Mouse (Mus musculus): Measurements from ENCODE around the gene Pknox2. TPM values are rescaled to one million over a fixed set of nuclear protein-coding genes. Genes with fewer than 3 reads are reported as not detected.

Gene Pknox2
- polyA plus RNA-seq, 1 experiment from 2014 or later = 5.4 TPM

DNA sequence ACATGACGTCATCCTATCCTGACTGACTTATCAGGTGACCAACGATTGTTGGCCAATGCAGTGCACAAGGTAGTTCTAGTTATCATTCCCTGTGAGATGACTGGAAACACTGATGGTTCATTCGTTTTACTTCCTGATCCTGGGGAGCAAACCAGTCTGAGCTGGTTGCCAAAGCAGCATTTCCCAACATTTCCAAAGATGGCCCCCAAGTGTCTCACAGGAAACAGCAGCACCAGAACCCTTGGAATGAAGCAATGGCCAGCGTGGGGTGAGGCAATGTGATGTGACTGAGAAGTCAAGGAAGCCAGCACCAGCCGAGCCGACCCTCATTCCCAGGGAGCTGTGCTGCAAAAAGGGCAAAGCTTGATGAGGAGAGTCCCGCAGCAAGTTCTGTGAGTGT lies 13.7 kb downstream of the Pknox2 start:
- 83% methylated on average over 7 of the region's 7 CpGs for WGBS
- H3K27me3 ChIP-seq (ENCODE audit: control insufficient read depth, insufficient read depth, low read length) = no peaks in the 10 kb centered on the region

DNA sequence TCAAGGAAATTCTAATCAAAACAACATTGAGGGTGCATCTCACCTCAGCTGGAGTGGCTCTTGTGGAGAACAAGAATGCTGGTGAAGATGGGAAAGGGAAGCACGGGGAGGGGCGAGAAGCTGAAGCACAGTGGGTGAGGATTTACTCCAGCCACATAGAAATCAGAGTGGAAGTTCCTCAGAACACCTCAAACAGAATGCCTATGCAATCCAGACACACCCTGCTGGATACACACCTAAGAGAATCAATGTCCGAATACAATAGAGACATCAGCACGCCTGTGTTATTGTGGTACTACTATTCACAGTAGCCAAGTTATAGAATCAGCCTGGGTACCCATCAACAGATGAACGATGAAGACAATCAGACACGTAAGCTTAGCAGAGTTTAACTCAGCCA lies 18.2 kb downstream of the Pknox2 start:
- H3K27me3 ChIP-seq (ENCODE audit: control insufficient read depth, insufficient read depth, low read length) = no peaks in the 10 kb centered on the region
- no peaks in the 10 kb centered on the region for H3K4me1 ChIP-seq (ENCODE audit: control insufficient read depth, insufficient read depth, low read length)
- no peak overlapping the region for H3K27ac ChIP-seq (ENCODE audit: low read depth, low read length)
- no peak overlapping the region for H3K4me2 ChIP-seq (replicated peaks; ENCODE audit: low read depth, low read length)
- no peak overlapping the region for H3K4me3 ChIP-seq (ENCODE audit: low read length)
- no peaks in the 10 kb centered on the region for H3K36me3 ChIP-seq (ENCODE audit: control insufficient read depth, insufficient read depth, low read length)
- ATAC-seq (ENCODE audit: low FRiP score, low TSS enrichment) = no peak
- 93% methylated on average over 6 of the region's 6 CpGs for WGBS
- H3K9ac ChIP-seq (ENCODE audit: low read depth, low read length) = no peak overlapping the region
- H3K9me3 ChIP-seq (ENCODE audit: control insufficient read depth, low read length) = no peaks in the 10 kb centered on the region

More for the DNA sequence above, 13.7 kb downstream of the Pknox2 start:
- no peaks in the 10 kb centered on the region for H3K9me3 ChIP-seq (ENCODE audit: control insufficient read depth, low read length)
- ATAC-seq (ENCODE audit: low FRiP score, low TSS enrichment) = no peak
- no peak overlapping the region for H3K27ac ChIP-seq (ENCODE audit: low read depth, low read length)
- no peak overlapping the region for H3K9ac ChIP-seq (ENCODE audit: low read depth, low read length)
- H3K4me3 ChIP-seq (ENCODE audit: low read length) = no peak overlapping the region
- no peaks in the 10 kb centered on the region for H3K4me1 ChIP-seq (ENCODE audit: control insufficient read depth, insufficient read depth, low read length)
- no peaks in the 10 kb centered on the region for H3K36me3 ChIP-seq (ENCODE audit: control insufficient read depth, insufficient read depth, low read length)
- no peak overlapping the region for H3K4me2 ChIP-seq (replicated peaks; ENCODE audit: low read depth, low read length)

DNA sequence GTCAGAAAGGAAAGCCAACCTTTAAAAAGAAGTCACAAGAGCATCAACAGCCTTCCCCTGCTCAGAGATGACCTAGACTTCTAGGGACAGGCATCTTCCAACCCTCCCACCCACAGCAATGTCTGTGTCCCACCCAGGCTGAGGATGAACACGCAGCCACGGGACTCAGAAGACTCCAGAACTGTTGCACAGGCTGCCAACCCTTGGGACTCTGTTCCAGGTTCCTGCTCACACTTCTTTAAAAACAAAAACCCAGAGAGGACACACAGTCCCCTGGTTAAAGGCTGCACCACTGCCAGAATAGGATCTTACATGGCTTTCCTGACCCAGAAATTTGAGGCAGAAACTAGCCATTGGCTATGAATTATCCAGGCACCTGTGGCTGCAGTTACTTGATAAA lies 21.0 kb downstream of the Pknox2 start:
- Histone ChIP-seq H3K4me2 (replicated peaks; ENCODE audit: low read depth, low read length) (no peak overlapping the region), H3K4me1 (ENCODE audit: control insufficient read depth, insufficient read depth, low read length) (peaks cover 9% of the 10 kb centered on the region; the same call in 1 of the 2 replicates), H3K4me3 (ENCODE audit: low read length) (no peak overlapping the region), H3K36me3 (ENCODE audit: control insufficient read depth, insufficient read depth, low read length) (no peaks in the 10 kb centered on the region), H3K27ac (ENCODE audit: low read depth, low read length) (no peak overlapping the region), H3K9me3 (ENCODE audit: control insufficient read depth, low read length) (no peaks in the 10 kb centered on the region), H3K27me3 (ENCODE audit: control insufficient read depth, insufficient read depth, low read length) (no peaks in the 10 kb centered on the region), H3K9ac (ENCODE audit: low read depth, low read length) (no peak overlapping the region)
- no peak for ATAC-seq (ENCODE audit: low FRiP score, low TSS enrichment)
- 95% methylated on average over 2 of the region's 2 CpGs for WGBS

DNA sequence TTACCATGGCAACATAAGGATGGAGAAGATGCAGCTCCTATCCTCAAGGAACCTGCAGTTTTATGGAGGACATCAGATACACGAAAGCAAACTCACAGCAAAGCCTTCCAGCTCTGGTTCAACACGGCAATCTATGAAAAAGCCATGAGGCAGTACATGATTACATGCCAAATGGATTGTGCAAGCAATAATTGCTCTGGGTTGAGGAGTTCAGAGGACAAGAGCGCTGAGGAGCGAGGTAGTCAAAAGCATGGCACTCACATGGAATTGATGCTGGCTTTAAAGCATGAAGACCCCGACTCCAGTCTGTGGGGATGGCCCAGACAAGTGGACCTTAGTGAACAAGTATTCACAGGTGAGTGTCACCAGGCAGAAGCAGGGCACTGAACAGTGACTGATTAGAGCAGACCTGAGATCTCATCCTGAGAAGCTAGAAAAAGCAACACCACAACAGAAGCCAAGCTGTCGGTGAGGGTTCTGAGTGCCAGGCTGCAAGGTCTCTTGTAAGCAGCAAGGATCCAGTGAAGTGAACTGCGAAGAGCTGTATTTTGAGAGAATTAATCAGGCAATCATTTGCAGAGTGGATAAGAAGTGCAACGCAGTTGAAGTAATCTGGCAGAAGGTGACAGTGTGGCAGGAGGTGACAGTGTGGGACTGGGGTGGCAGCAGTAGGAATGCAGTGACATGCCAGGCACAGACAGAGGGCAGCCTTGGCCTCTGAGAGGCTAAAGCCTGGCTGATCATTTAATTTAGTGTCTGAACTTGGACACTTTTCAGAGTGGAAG lies 22.3 kb downstream of the Pknox2 start:
- H3K27me3 ChIP-seq (ENCODE audit: control insufficient read depth, insufficient read depth, low read length) = no peaks in the 10 kb centered on the region
- no peak overlapping the region for H3K27ac ChIP-seq (ENCODE audit: low read depth, low read length)
- no peaks in the 10 kb centered on the region for H3K9me3 ChIP-seq (ENCODE audit: control insufficient read depth, low read length)
- WGBS = 84% methylated on average over 8 of the region's 8 CpGs
- no peak; the same call in 1 of the 2 replicates for ATAC-seq (ENCODE audit: low FRiP score, low TSS enrichment)
- no peak overlapping the region for H3K9ac ChIP-seq (ENCODE audit: low read depth, low read length)
- no peak overlapping the region for H3K4me2 ChIP-seq (replicated peaks; ENCODE audit: low read depth, low read length)
- no peaks in the 10 kb centered on the region for H3K36me3 ChIP-seq (ENCODE audit: control insufficient read depth, insufficient read depth, low read length)
- H3K4me3 ChIP-seq (ENCODE audit: low read length) = no peak overlapping the region
- peaks cover 19% of the 10 kb centered on the region; the same call in 1 of the 2 replicates for H3K4me1 ChIP-seq (ENCODE audit: control insufficient read depth, insufficient read depth, low read length)

DNA sequence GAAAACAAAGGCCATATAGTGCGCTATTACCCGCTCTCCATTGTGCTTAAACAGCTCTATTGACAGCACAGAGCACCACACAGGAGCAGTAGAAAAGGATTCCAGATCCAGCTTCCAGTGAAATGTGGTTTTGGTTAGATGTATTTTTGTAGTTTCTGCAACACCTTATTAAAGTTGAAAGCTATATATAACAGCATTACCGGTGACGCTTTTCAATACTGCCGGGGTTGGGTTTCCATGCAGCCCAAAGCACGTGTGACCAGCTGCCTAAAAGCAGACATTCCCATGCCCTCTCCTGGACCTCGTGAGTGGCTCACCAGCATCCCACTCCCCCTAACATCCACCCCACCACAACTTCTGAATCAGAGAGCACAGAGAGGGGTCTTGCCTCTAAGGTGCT lies 23.8 kb downstream of the Pknox2 start:
- Histone ChIP-seq H3K9ac (ENCODE audit: low read depth, low read length) (no peak overlapping the region), H3K36me3 (ENCODE audit: control insufficient read depth, insufficient read depth, low read length) (no peaks in the 10 kb centered on the region), H3K9me3 (ENCODE audit: control insufficient read depth, low read length) (no peaks in the 10 kb centered on the region), H3K27ac (ENCODE audit: low read depth, low read length) (no peak overlapping the region), H3K4me1 (ENCODE audit: control insufficient read depth, insufficient read depth, low read length) (peaks cover 19% of the 10 kb centered on the region; the same call in 1 of the 2 replicates), H3K4me3 (ENCODE audit: low read length) (no peak overlapping the region), H3K27me3 (ENCODE audit: control insufficient read depth, insufficient read depth, low read length) (no peaks in the 10 kb centered on the region), H3K4me2 (replicated peaks; ENCODE audit: low read depth, low read length) (no peak overlapping the region)
- no peak for ATAC-seq (ENCODE audit: low FRiP score, low TSS enrichment)
- 69% methylated on average over 7 of the region's 7 CpGs for WGBS

DNA sequence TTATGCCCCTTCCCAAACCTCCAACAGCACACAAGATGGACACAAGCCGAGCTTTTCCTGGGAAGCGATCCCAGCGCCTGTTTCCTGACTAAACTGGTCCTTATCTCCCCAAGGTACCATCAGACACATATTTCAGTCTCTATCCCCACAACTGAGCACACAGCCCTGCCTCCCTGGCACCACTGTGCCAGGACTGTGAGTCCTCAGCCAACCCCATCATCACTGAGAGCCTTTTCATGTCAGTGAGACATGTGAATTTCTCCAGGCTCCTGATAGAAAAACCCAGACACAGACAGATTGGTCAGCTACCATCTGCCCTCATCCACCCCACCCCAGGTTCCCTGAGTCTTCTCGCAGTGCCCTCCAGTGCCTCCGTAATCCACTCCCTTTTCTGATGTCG lies 24.2 kb downstream of the Pknox2 start:
- H3K27me3 ChIP-seq (ENCODE audit: control insufficient read depth, insufficient read depth, low read length) = no peaks in the 10 kb centered on the region
- no peaks in the 10 kb centered on the region for H3K9me3 ChIP-seq (ENCODE audit: control insufficient read depth, low read length)
- H3K36me3 ChIP-seq (ENCODE audit: control insufficient read depth, insufficient read depth, low read length) = no peaks in the 10 kb centered on the region
- H3K9ac ChIP-seq (ENCODE audit: low read depth, low read length) = no peak overlapping the region
- no peak overlapping the region for H3K27ac ChIP-seq (ENCODE audit: low read depth, low read length)
- H3K4me1 ChIP-seq (ENCODE audit: control insufficient read depth, insufficient read depth, low read length) = peaks cover 19% of the 10 kb centered on the region; the same call in 1 of the 2 replicates
- no peak for ATAC-seq (ENCODE audit: low FRiP score, low TSS enrichment)
- no peak overlapping the region for H3K4me2 ChIP-seq (replicated peaks; ENCODE audit: low read depth, low read length)
- 78% methylated on average over 6 of the region's 6 CpGs for WGBS
- no peak overlapping the region for H3K4me3 ChIP-seq (ENCODE audit: low read length)

DNA sequence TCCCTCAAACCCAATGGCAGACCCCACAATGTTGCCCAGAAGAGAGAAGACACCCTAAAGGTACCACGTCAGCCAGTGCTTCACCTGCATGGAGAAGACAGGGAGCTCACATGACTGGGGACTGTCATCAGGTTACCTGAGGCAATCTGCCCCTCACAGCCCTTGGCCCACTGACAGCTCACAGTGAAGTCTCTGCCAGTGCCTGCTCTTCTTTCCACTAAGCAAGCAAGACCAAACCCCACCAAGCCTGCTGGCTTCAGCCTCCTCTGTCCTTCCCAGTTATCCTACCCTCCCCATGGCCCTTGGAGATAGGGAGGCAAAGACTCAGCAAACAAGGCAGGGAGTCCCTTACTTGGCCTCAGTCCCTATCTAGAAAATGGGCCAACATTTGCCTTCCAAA lies 24.8 kb downstream of the Pknox2 start:
- 29% methylated on average over 1 of the region's 1 CpGs for WGBS
- Histone ChIP-seq H3K9ac (ENCODE audit: low read depth, low read length) (no peak overlapping the region), H3K4me3 (ENCODE audit: low read length) (no peak overlapping the region), H3K27me3 (ENCODE audit: control insufficient read depth, insufficient read depth, low read length) (no peaks in the 10 kb centered on the region), H3K4me1 (ENCODE audit: control insufficient read depth, insufficient read depth, low read length) (peaks cover 19% of the 10 kb centered on the region; the same call in 1 of the 2 replicates), H3K27ac (ENCODE audit: low read depth, low read length) (peak overlapping the region; percentile 25; the same call in 1 of the 2 replicates), H3K4me2 (replicated peaks; ENCODE audit: low read depth, low read length) (no peak overlapping the region), H3K9me3 (ENCODE audit: control insufficient read depth, low read length) (no peaks in the 10 kb centered on the region), H3K36me3 (ENCODE audit: control insufficient read depth, insufficient read depth, low read length) (no peaks in the 10 kb centered on the region)
- no peak for ATAC-seq (ENCODE audit: low FRiP score, low TSS enrichment)

DNA sequence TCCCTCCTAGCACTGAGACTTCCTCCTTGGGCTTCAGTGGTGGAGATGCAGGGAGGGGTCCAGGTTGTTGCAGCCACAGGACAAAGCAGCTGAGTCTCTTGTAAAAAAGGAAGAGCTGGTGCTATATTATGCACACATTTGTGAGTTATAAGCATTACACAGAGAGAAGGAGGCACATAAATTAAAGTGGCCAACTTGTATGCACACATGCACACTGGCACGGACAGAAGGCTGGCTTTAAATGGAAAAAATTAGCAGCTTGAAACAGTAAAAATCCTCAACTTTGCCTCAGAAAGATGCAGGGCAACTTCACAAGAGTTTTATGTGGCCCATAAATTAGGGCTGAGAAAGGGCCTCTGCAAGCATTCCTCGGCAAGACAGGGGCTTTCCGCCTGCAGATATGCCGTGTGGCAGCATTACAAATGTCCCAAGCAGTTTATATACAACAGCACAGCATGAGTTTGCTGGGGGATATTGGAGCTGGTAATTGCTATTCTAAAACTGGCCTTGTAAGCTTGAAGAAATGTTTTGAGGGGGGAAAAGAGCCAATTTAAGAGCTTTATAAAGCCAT lies 25.4 kb downstream of the Pknox2 start:
- Histone ChIP-seq H3K4me3 (ENCODE audit: low read length) (no peak overlapping the region), H3K4me1 (ENCODE audit: control insufficient read depth, insufficient read depth, low read length) (peaks cover 19% of the 10 kb centered on the region; the same call in 1 of the 2 replicates), H3K27me3 (ENCODE audit: control insufficient read depth, insufficient read depth, low read length) (no peaks in the 10 kb centered on the region), H3K9me3 (ENCODE audit: control insufficient read depth, low read length) (no peaks in the 10 kb centered on the region), H3K4me2 (replicated peaks; ENCODE audit: low read depth, low read length) (no peak overlapping the region), H3K27ac (ENCODE audit: low read depth, low read length) (peak overlapping the region; percentile 57; the same call in 1 of the 2 replicates), H3K9ac (ENCODE audit: low read depth, low read length) (no peak overlapping the region), H3K36me3 (ENCODE audit: control insufficient read depth, insufficient read depth, low read length) (no peaks in the 10 kb centered on the region)
- ATAC-seq (ENCODE audit: low FRiP score, low TSS enrichment) = 0 out of 2 replicates have a peak, but pooled peaks have one; percentile 36
- WGBS = 20% methylated on average over 4 of the region's 4 CpGs

DNA sequence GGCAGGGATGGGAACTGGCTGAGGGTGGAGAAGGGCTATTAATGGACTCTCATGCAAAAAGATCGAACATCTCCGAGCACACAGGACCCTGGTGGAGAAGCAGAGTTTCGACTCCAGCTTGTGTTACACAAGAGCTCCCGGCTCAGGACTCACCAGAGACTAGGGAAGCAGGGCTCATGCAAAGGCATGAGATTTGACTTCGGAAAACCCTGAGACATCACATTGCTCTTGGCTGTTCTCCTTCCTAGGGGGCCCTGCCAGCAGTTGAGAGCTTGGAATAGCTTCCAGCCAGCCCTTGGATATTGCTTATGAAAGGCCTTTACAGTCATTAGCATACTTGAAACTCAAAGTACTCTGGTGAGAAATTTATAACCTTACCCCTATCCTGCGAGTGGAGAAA lies 26.4 kb downstream of the Pknox2 start:
- Histone ChIP-seq H3K4me1 (ENCODE audit: control insufficient read depth, insufficient read depth, low read length) (peaks cover 29% of the 10 kb centered on the region), H3K4me2 (replicated peaks; ENCODE audit: low read depth, low read length) (no peak overlapping the region), H3K4me3 (ENCODE audit: low read length) (no peak overlapping the region), H3K36me3 (ENCODE audit: control insufficient read depth, insufficient read depth, low read length) (no peaks in the 10 kb centered on the region), H3K27me3 (ENCODE audit: control insufficient read depth, insufficient read depth, low read length) (no peaks in the 10 kb centered on the region), H3K9me3 (ENCODE audit: control insufficient read depth, low read length) (no peaks in the 10 kb centered on the region), H3K9ac (ENCODE audit: low read depth, low read length) (no peak overlapping the region; the same call in 1 of the 2 replicates), H3K27ac (ENCODE audit: low read depth, low read length) (no peak overlapping the region)
- 52% methylated on average over 6 of the region's 6 CpGs for WGBS
- ATAC-seq (ENCODE audit: low FRiP score, low TSS enrichment) = no peak

Measured in kidney, embryonic 14.5 days (tissue).